Mouse (Mus musculus) heart, embryonic 15.5 days (tissue): ENCODE measurements around the gene Papss1. TPM values are rescaled to one million over a fixed set of nuclear protein-coding genes. Genes with fewer than 3 reads are reported as not detected.
A peak's percentile ranks its signal among the peaks of the same experiment; 100 is the strongest.

Experiments used
- ATAC-seq: fragments of 200-750 bp; cut with Nextera tagmentation; replicated peaks from 2 replicates; pipeline ENCODE4 v1.8.0; 2017; ENCODE audit warnings: low read depth, moderate TSS enrichment; ENCODE audit not compliant: insufficient number of reproducible peaks, insufficient read depth, low FRiP score
- H3K27ac ChIP-seq: fragments of 300-500 bp; sonication (generic); 2 replicates; pipeline ENCODE4 v1.5.1; 2015; ENCODE audit warnings: mild to moderate bottlenecking, inconsistent platforms
- H3K27me3 ChIP-seq: fragments of 300-500 bp; sonication (generic); 2 replicates; pipeline ENCODE4 v1.6.1; 2015; ENCODE audit warnings: inconsistent platforms
- H3K36me3 ChIP-seq: fragments of 300-500 bp; sonication (generic); 2 replicates; pipeline ENCODE4 v1.6.1; 2015; ENCODE audit warnings: mild to moderate bottlenecking, inconsistent platforms
- H3K4me1 ChIP-seq: fragments of 300-500 bp; sonication (generic); replicated peaks from 2 replicates; pipeline ENCODE4 v1.6.1; 2015; ENCODE audit warnings: inconsistent platforms
- H3K4me2 ChIP-seq: fragments of 300-500 bp; sonication (generic); 2 replicates; pipeline ENCODE4 v1.6.1; 2015; ENCODE audit warnings: inconsistent platforms, mild to moderate bottlenecking, moderate library complexity
- H3K4me3 ChIP-seq: fragments of 300-500 bp; sonication (generic); 2 replicates; pipeline ENCODE4 v1.5.1; 2015; ENCODE audit warnings: mild to moderate bottlenecking, inconsistent platforms
- H3K9ac ChIP-seq: fragments of 300-500 bp; sonication (generic); 2 replicates; pipeline ENCODE4 v1.6.1; 2015; ENCODE audit warnings: mild to moderate bottlenecking, inconsistent platforms
- H3K9me3 ChIP-seq: fragments of 300-500 bp; sonication (generic); replicated peaks from 2 replicates; pipeline ENCODE4 v1.6.1; 2016; ENCODE audit warnings: inconsistent platforms
- WGBS: fragments of 180-500 bp; shearing (Covaris S2); methylation state at CpG from one replicate; pipeline ENCODE4 v1.1.7; 2015; ENCODE audit warnings: mixed read lengths; 5-methylcytosine and 5-hydroxymethylcytosine counted together
- polyA plus RNA-seq: library from polyadenylated mRNA; unstranded; fragments of >200 nt; fragmentation: Nextera tagmentation; extraction: Ambion mirVana; gene quantifications from 2 replicates; pipeline ENCODE4 v1.2.1, GENCODE M21; 2015

Papss1 gene
- polyA plus RNA-seq, 1 experiment from 2014 or later = 34.8 TPM

DNA sequence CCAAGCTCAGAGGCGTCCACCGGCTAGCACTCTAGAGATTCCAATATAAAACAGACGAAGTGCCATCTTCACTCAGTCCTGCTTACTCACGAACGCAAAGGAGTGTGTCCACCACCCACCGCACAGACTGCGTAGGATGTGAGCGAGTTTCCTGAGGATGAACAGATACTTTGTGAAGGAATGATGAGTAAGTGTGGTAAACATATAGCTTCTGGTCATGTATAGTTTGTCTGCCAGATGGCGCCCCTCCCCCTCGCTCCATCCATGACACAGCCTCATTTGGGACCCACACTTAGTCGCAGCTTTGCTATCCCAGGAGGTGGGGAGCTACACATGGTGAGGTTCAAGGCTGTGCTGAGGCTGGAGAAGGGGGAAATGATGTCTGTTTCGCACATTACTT is 121.5 kb downstream of the Papss1 start:
- Histone ChIP-seq H3K4me1 (no peaks in the 10 kb centered on the region), H3K4me2 (no peak overlapping the region), H3K9ac (no peak overlapping the region), H3K36me3 (no peaks in the 10 kb centered on the region), H3K9me3 (no peaks in the 10 kb centered on the region), H3K4me3 (no peak overlapping the region), H3K27me3 (no peaks in the 10 kb centered on the region), H3K27ac (no peak overlapping the region)
- 81% methylated on average over 12 of the region's 12 CpGs for WGBS
- 0 out of 2 replicates have a peak, but pooled peaks have one; percentile 43 for ATAC-seq

DNA sequence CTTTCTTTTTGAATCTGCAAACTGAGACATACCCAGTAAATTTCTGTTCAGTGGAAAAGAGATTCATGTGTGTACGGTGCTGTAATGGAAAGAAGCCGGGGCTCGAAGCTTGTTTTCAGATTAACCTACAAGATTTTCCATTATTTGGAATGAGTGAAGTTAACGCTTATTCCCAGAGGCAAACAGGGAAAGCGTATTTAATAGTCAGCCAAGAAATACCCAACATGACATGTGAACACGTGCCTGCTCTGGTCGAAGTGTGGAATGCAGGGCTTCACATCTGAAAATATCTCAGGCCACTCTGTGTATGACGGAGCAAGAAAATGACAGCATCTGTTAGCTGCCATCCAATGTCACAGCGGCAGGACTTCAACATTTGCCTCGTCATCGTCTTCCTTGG is 125.4 kb downstream of the Papss1 start:
- no peak overlapping the region for H3K4me3 ChIP-seq
- no peaks in the 10 kb centered on the region for H3K36me3 ChIP-seq
- no peaks in the 10 kb centered on the region for H3K9me3 ChIP-seq
- no peak overlapping the region for H3K9ac ChIP-seq
- WGBS = 69% methylated on average over 11 of the region's 11 CpGs
- no peaks in the 10 kb centered on the region for H3K4me1 ChIP-seq
- no peak overlapping the region for H3K4me2 ChIP-seq
- no peak overlapping the region for H3K27ac ChIP-seq
- H3K27me3 ChIP-seq = no peaks in the 10 kb centered on the region
- ATAC-seq = no peak

- no peak for ATAC-seq
- Histone ChIP-seq H3K4me2 (no peak overlapping the region), H3K4me1 (no peaks in the 10 kb centered on the region), H3K9me3 (no peaks in the 10 kb centered on the region), H3K27me3 (no peaks in the 10 kb centered on the region), H3K9ac (no peak overlapping the region), H3K36me3 (no peaks in the 10 kb centered on the region), H3K4me3 (no peak overlapping the region), H3K27ac (no peak overlapping the region)
- WGBS = 84% methylated on average over 7 of the region's 7 CpGs
These were observed 126.0 kb downstream of the Papss1 start for GRCm38 (mm10) chr3:131690543-131690942.

DNA sequence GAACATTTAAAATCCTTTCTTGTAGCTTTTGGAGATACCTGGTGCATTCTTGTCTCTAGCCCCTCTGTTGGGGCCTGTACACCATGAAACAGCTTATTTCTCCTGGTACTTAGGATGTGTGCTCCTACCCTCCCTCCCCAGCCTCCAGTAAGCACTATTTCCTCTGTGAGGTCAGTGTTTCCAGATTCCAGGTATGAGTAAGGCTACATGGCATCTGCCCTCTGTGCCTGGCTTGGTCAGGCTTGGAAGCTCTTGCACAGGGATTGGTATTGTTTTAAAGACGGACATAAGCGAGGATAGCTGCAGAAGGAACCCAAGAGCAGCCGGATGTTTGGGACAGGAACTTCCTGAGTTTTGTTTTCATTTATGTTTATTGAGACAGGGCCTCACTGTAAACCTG is 126.6 kb downstream of the Papss1 start:
- WGBS = 63% methylated on average over 3 of the region's 3 CpGs
- no peaks in the 10 kb centered on the region for H3K36me3 ChIP-seq
- H3K9ac ChIP-seq = no peak overlapping the region
- H3K4me1 ChIP-seq = no peaks in the 10 kb centered on the region
- H3K9me3 ChIP-seq = no peaks in the 10 kb centered on the region
- no peak overlapping the region for H3K4me3 ChIP-seq
- no peak overlapping the region for H3K27ac ChIP-seq
- no peaks in the 10 kb centered on the region for H3K27me3 ChIP-seq
- H3K4me2 ChIP-seq = no peak overlapping the region
- no peak for ATAC-seq

Other genes starting within 250 kb of the Papss1 start
- 1.1 and 1.8 TPM in 2 replicates for gene Sgms2, start 73.4 kb upstream of the Papss1 start, polyA plus RNA-seq